Mouse (Mus musculus): ENCODE results near the gene Mpc2. TPM values are rescaled to one million over a fixed set of nuclear protein-coding genes. Genes with fewer than 3 reads are reported as not detected.

Mpc2 gene
- total and polyA plus RNA-seq, 3 experiments, result 51.3 to 57.0 TPM; not detected in 1

GRCm38 (mm10) chr1:165484688-165485233, 24.3 kb downstream of the Mpc2 start, which contains the start of gene Adcy10:
Adcy10 (plus strand) TSS chr1:165485183.
- DNase-seq (ENCODE audit: low read depth, low spot score), result no peak
- no peak within 1 kb of the TSS for H3K27ac ChIP-seq (ENCODE audit: control insufficient read depth, low read depth, low read length)
- no peaks in the 10 kb centered on the region for H3K27me3 ChIP-seq (ENCODE audit: control insufficient read depth in 1 of 2, insufficient read depth in 2 of 2, low read length in 2 of 2)

GRCm38 (mm10) chr1:165486108-165486507, 25.7 kb downstream of the Mpc2 start:
- no peaks in the 10 kb centered on the region; a peak in 1 of 4 replicates for H3K36me3 ChIP-seq (ENCODE audit: control insufficient read depth in 1 of 2, insufficient read depth in 2 of 2, low read length in 2 of 2)
- H3K4me1 ChIP-seq (ENCODE audit: control insufficient read depth in 1 of 2, insufficient read depth in 2 of 2, low read length in 2 of 2), result no peaks in the 10 kb centered on the region
- no peaks in the 10 kb centered on the region for H3K79me2 ChIP-seq (ENCODE audit: control insufficient read depth, insufficient read depth, low read length, poor library complexity)
- no peak overlapping the region for H3K9ac ChIP-seq (ENCODE audit: control insufficient read depth, low read depth, low read length, poor library complexity, severe bottlenecking)
- no peak overlapping the region for H3K4me3 ChIP-seq (ENCODE audit: control insufficient read depth in 1 of 2, insufficient read depth in 1 of 2, low read depth in 2 of 2, low read length in 2 of 2)
- DNase-seq (ENCODE audit: low read depth, low spot score), result no peak
- H3K27ac ChIP-seq (ENCODE audit: control insufficient read depth, low read depth, low read length), result no peak overlapping the region
- H3K9me3 ChIP-seq (replicated peaks; ENCODE audit: insufficient read depth, low read length), result no peaks in the 10 kb centered on the region
- no peaks in the 10 kb centered on the region for H3K27me3 ChIP-seq (ENCODE audit: control insufficient read depth in 1 of 2, insufficient read depth in 2 of 2, low read length in 2 of 2)
- no peak for TF ChIP-seq RAD21 (IDR thresholded peaks at IDR 0.05; ENCODE audit: low read depth, low read length)

More at GRCm38 (mm10) chr1:165484688-165485233, 24.3 kb downstream of the Mpc2 start, which contains the start of gene Adcy10:
- TF ChIP-seq USF1 (IDR thresholded peaks at IDR 0.05; ENCODE audit: low read depth, low read length) (no peak), NELFE (IDR thresholded peaks at IDR 0.05; ENCODE audit: low read depth, low read length) (no peak), MAFK (IDR thresholded peaks at IDR 0.05; ENCODE audit: borderline replicate concordance, low read depth, low read length) (no peak)
- Histone ChIP-seq H3K9me3 (replicated peaks; ENCODE audit: insufficient read depth, low read length) (no peaks in the 10 kb centered on the region), H3K4me1 (ENCODE audit: control insufficient read depth in 1 of 2, insufficient read depth in 2 of 2, low read length in 2 of 2) (no peaks in the 10 kb centered on the region), H3K79me2 (ENCODE audit: control insufficient read depth, insufficient read depth, low read length, poor library complexity) (no peaks in the 10 kb centered on the region), H3K36me3 (ENCODE audit: control insufficient read depth in 1 of 2, insufficient read depth in 2 of 2, low read length in 2 of 2) (peaks cover 0 to 2% of the 10 kb centered on the region in 2 experiments; a peak in 2 of 4 replicates), H3K9ac (ENCODE audit: control insufficient read depth, low read depth, low read length, poor library complexity, severe bottlenecking) (no peak within 1 kb of the TSS), H3K4me3 (ENCODE audit: control insufficient read depth in 1 of 2, insufficient read depth in 1 of 2, low read depth in 2 of 2, low read length in 2 of 2) (no peak within 1 kb of the TSS)

- Histone ChIP-seq H3K27ac (ENCODE audit: control insufficient read depth, low read depth, low read length) (no peak overlapping the region), H3K4me1 (ENCODE audit: control insufficient read depth in 1 of 2, insufficient read depth in 2 of 2, low read length in 2 of 2) (no peaks in the 10 kb centered on the region), H3K9ac (ENCODE audit: control insufficient read depth, low read depth, low read length, poor library complexity, severe bottlenecking) (no peak overlapping the region), H3K27me3 (ENCODE audit: control insufficient read depth in 1 of 2, insufficient read depth in 2 of 2, low read length in 2 of 2) (no peaks in the 10 kb centered on the region), H3K4me3 (ENCODE audit: control insufficient read depth in 1 of 2, insufficient read depth in 1 of 2, low read depth in 2 of 2, low read length in 2 of 2) (no peak overlapping the region), H3K36me3 (ENCODE audit: control insufficient read depth in 1 of 2, insufficient read depth in 2 of 2, low read length in 2 of 2) (no peaks in the 10 kb centered on the region), H3K9me3 (replicated peaks; ENCODE audit: insufficient read depth, low read length) (no peaks in the 10 kb centered on the region), H3K79me2 (ENCODE audit: control insufficient read depth, insufficient read depth, low read length, poor library complexity) (no peaks in the 10 kb centered on the region)
- no peak for DNase-seq (ENCODE audit: low read depth, low spot score)
- no peak for TF ChIP-seq KAT2A (conservative IDR thresholded peaks at IDR 0.05; ENCODE audit: low read depth, low read length)
- no peak for TF ChIP-seq MEF2A (IDR thresholded peaks at IDR 0.05; ENCODE audit: extremely low read depth, insufficient replicate concordance, low read depth, low read length, poor library complexity, severe bottlenecking)
- TF ChIP-seq SMC3 (IDR thresholded peaks at IDR 0.05; ENCODE audit: low read depth, low read length), result no peak
- TF ChIP-seq USF1 (IDR thresholded peaks at IDR 0.05; ENCODE audit: low read depth, low read length), result no peak
- TF ChIP-seq TBP (IDR thresholded peaks at IDR 0.05; ENCODE audit: low read depth, low read length), result no peak
- TF ChIP-seq E2F4 (IDR thresholded peaks at IDR 0.05; ENCODE audit: borderline replicate concordance, low read depth, low read length), result no peak
- no peak for TF ChIP-seq UBTF (IDR thresholded peaks at IDR 0.05; ENCODE audit: borderline replicate concordance, insufficient read depth, low read depth, low read length)
- no peak for TF ChIP-seq ELF1 (IDR thresholded peaks at IDR 0.05; ENCODE audit: low read depth, low read length)
- no peak for TF ChIP-seq NELFE (IDR thresholded peaks at IDR 0.05; ENCODE audit: low read depth, low read length)
- no peak for TF ChIP-seq GABPA (IDR thresholded peaks at IDR 0.05; ENCODE audit: low read depth, low read length)
- TF ChIP-seq CHD1 (IDR thresholded peaks at IDR 0.05; ENCODE audit: low read depth, low read length), result no peak
- no peak for TF ChIP-seq POLR2AphosphoS2 (IDR thresholded peaks at IDR 0.05; ENCODE audit: low read length)
- no peak for TF ChIP-seq ZC3H11A (IDR thresholded peaks at IDR 0.05; ENCODE audit: low read depth, low read length)
- no peak for TF ChIP-seq NRF1 (IDR thresholded peaks at IDR 0.05; ENCODE audit: insufficient read depth, low read depth, low read length, poor library complexity, severe bottlenecking)
- no peak for TF ChIP-seq MAX (IDR thresholded peaks at IDR 0.05; ENCODE audit: low read length)
- TF ChIP-seq ZKSCAN1 (IDR thresholded peaks at IDR 0.05; ENCODE audit: low read depth, low read length), result no peak
- no peak for TF ChIP-seq HCFC1 (IDR thresholded peaks at IDR 0.05; ENCODE audit: low read depth, low read length)
These were observed 28.8 kb downstream of the Mpc2 start for GRCm38 (mm10) chr1:165489197-165489596.

All from MEL (cell line).